Mouse (Mus musculus) embryonic fibroblast, embryonic 13.5 days (primary cell): ENCODE results near the gene Tgm5.
"Not testable (repeated sequence)": the region's sequence is repeated elsewhere in the genome, so short reads cannot be mapped to it uniquely, and the experiment has no call there.

Experiments
- CTCF ChIP-seq: IDR thresholded peaks from 2 replicates; pipeline ENCODE4 v1.5.1; 2011; ENCODE audit warnings: mild to moderate bottlenecking, control low read depth, low read length, moderate library complexity, borderline replicate concordance; ENCODE audit not compliant: insufficient read depth
- POLR2A ChIP-seq: IDR thresholded peaks from 2 replicates; pipeline ENCODE4 v1.6.1; 2011; ENCODE audit warnings: low read depth, mild to moderate bottlenecking, control low read depth, low read length, moderate library complexity

DNA sequence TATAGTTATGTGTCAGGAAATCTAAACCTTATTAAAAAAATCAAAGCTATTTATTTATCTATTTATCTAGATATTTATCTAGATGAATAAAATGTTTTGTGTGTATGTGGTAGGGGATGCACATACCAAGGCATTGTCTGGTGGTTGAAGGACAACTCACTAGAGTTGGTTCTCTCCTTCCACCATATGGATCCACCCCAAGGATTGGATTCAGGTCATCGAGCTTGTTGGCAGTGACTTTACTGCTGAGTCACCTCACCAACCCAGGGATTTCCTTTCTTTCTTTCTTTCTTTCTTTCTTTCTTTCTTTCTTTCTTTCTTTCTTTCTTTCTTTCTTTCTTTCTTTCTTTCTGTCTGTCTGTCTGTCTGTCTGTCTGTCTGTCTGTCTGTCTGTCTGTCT lies 89.0 kb downstream of the Tgm5 start:
- TF ChIP-seq CTCF, POLR2A: not testable (repeated sequence)
